ENCODE assay signal across 15 mouse cellular contexts in the genomic region with DNA sequence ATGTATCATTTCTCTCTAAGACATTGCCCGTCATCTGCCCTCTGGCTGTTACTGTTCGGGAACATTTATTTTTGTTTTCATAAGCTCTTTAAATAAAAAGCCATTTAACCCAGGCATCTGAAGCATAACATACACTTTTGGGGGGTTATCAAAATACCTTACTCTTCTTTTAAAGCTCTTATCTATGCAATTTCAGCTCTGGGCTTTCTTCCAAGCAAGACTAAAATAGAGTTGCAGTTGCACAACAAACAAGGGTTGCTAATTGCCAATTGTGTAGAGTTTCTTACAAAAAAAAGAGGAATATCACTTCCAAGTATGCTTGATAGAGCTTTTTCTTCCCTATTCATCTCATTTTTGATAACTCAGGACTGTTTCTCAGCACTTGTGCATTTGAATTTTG.
"Had no signal": no experiment of that assay in that cellular context is flagged by ENCODE, and none has a peak within 500 bp of the region (broad histone marks: within the 10 kb centered on the region; RNA-seq: fewer than 3 reads in every experiment).

No protein-coding gene starts in this region.

- H3K9ac ChIP-seq: limb, embryonic 12.5 days; liver, embryonic 15.5 days; midbrain, embryonic 15.5 days; neural tube, embryonic 12.5 days had no signal

- H3K4me3 ChIP-seq: limb, embryonic 12.5 days; liver, embryonic 15.5 days; megakaryocyte, embryonic 14.5 days; midbrain, embryonic 15.5 days; neural tube, embryonic 12.5 days had no signal

- H3K36me3 ChIP-seq: limb, embryonic 12.5 days; liver, embryonic 15.5 days; midbrain, embryonic 15.5 days; neural tube, embryonic 12.5 days had no signal

- H3K9me3 ChIP-seq: limb, embryonic 12.5 days; liver, embryonic 15.5 days; megakaryocyte, embryonic 14.5 days; midbrain, embryonic 15.5 days; neural tube, embryonic 12.5 days had no signal

- H3K4me1 ChIP-seq: limb, embryonic 12.5 days; liver, embryonic 15.5 days; megakaryocyte, embryonic 14.5 days; midbrain, embryonic 15.5 days; neural tube, embryonic 12.5 days had no signal

- H3K27ac ChIP-seq: limb, embryonic 12.5 days; liver, embryonic 15.5 days; macrophage; midbrain, embryonic 15.5 days; neural tube, embryonic 12.5 days had no signal

- H3K27me3 ChIP-seq: limb, embryonic 12.5 days; liver, embryonic 15.5 days; megakaryocyte, embryonic 14.5 days; midbrain, embryonic 15.5 days; neural tube, embryonic 12.5 days had no signal

- DNase-seq: kidney, adult 8-10 months; kidney, postnatal 36 days; layer of hippocampus, adult 9-11 months; liver; lung, adult 2 months; lung, postnatal 14 days; retina, postnatal 1 day; right cerebral cortex, postnatal 25 days; thymus, postnatal 4 days had no signal
